Comparison of ENCODE assay signal across 9 mouse cellular contexts in genomic region chr5:137029273-137029585, GRCm38 (mm10). TPM values are rescaled to one million over a fixed set of nuclear protein-coding genes. Genes with fewer than 3 reads are reported as not detected.
DNase-seq lines count a peak whose midpoint lies in the region; ATAC-seq and TF ChIP-seq lines count a peak whose summit lies in the region.
"Had no signal": no experiment of that assay in that cellular context is flagged by ENCODE, and none has a peak within 500 bp of the region (broad histone marks: within the 10 kb centered on the region; RNA-seq: fewer than 3 reads in every experiment).

No protein-coding gene starts in this region.

- peak overlapping the region; percentile 62 for H3K4me2 ChIP-seq in lung, embryonic 14.5 days
- H3K4me2 ChIP-seq in embryonic facial prominence, embryonic 15.5 days (replicated peaks): peak overlapping the region; percentile 58
- peak overlapping the region; percentile 71 for H3K4me2 ChIP-seq in intestine, postnatal 0 days (replicated peaks; ENCODE audit: low read depth)
- peak overlapping the region; percentile 100 for H3K4me2 ChIP-seq in neural tube, embryonic 14.5 days (ENCODE audit: low read depth, low read length)

- TF ChIP-seq CTCF in lung, embryonic 14.5 days (IDR thresholded peaks at IDR 0.05; ENCODE audit: low read depth): no peak
- TF ChIP-seq CTCF in intestine, postnatal 0 days (IDR thresholded peaks at IDR 0.05; ENCODE audit: low read depth): no peak

- no peak overlapping the region for H3K9ac ChIP-seq in lung, embryonic 14.5 days
- H3K9ac ChIP-seq in embryonic facial prominence, embryonic 15.5 days: no peak overlapping the region
- no peak overlapping the region for H3K9ac ChIP-seq in intestine, postnatal 0 days (ENCODE audit: low read depth, low read length)
- peak overlapping the region; percentile 52 for H3K9ac ChIP-seq in neural tube, embryonic 14.5 days (replicated peaks; ENCODE audit: low read depth, low read length)

- DNase-seq in lung, embryonic 14.5 days: no peak
- no peak for DNase-seq in lung, postnatal 25 days (ENCODE audit: low spot score)
- no peak for DNase-seq in right cerebral cortex, adult 2 months (ENCODE audit: low spot score in 2 of 2)
- DNase-seq in ovary, postnatal 10 days (ENCODE audit: low spot score): no peak
- no peak for DNase-seq in urinary bladder, postnatal 14 days (ENCODE audit: low spot score)
- DNase-seq: heart, adult 2 months had no signal

- WGBS in lung, embryonic 14.5 days: 1% methylated on average over 8 of the region's 8 CpGs
- 3% methylated on average over 5 of the region's 8 CpGs for WGBS in embryonic facial prominence, embryonic 15.5 days
- WGBS in intestine, postnatal 0 days: 4% methylated on average over 7 of the region's 8 CpGs
- WGBS in neural tube, embryonic 14.5 days: 0% methylated on average over 6 of the region's 8 CpGs

- H3K9me3 ChIP-seq in lung, embryonic 14.5 days (ENCODE audit: low read depth, low read length): no peaks in the 10 kb centered on the region
- no peaks in the 10 kb centered on the region for H3K9me3 ChIP-seq in embryonic facial prominence, embryonic 15.5 days (replicated peaks)
- no peaks in the 10 kb centered on the region for H3K9me3 ChIP-seq in intestine, postnatal 0 days (ENCODE audit: control insufficient read depth)
- no peaks in the 10 kb centered on the region for H3K9me3 ChIP-seq in neural tube, embryonic 14.5 days (ENCODE audit: control insufficient read depth, low read length)

- peak overlapping the region; percentile 27; the same call in 1 of the 2 replicates for H3K4me3 ChIP-seq in lung, embryonic 14.5 days (ENCODE audit: low read depth, low read length)
- peak overlapping the region; percentile 36; the same call in 1 of the 2 replicates for H3K4me3 ChIP-seq in embryonic facial prominence, embryonic 15.5 days (replicated peaks)
- peak overlapping the region; percentile 30; the same call in 1 of the 2 replicates for H3K4me3 ChIP-seq in intestine, postnatal 0 days (ENCODE audit: low read depth, low read length)
- peak overlapping the region; percentile 46 for H3K4me3 ChIP-seq in neural tube, embryonic 14.5 days (ENCODE audit: low read depth, low read length)
- H3K4me3 ChIP-seq: heart, adult 2 months had no signal

- H3K27me3 ChIP-seq in lung, embryonic 14.5 days (ENCODE audit: insufficient read depth, low read length): peaks cover 77% of the 10 kb centered on the region
- H3K27me3 ChIP-seq in embryonic facial prominence, embryonic 15.5 days: peaks cover 82% of the 10 kb centered on the region
- peaks cover 70% of the 10 kb centered on the region for H3K27me3 ChIP-seq in intestine, postnatal 0 days (replicated peaks; ENCODE audit: control insufficient read depth, insufficient read depth, low read length)
- peaks cover 48% of the 10 kb centered on the region for H3K27me3 ChIP-seq in neural tube, embryonic 14.5 days (ENCODE audit: control insufficient read depth, insufficient read depth, low read length)

- ATAC-seq in lung, embryonic 14.5 days (ENCODE audit: insufficient read depth): no peak
- no peak for ATAC-seq in embryonic facial prominence, embryonic 15.5 days (ENCODE audit: insufficient number of reproducible peaks, low FRiP score, low TSS enrichment, low read depth)
- ATAC-seq in intestine, postnatal 0 days: no peak
- peak; percentile 1; the same call in 1 of the 2 replicates for ATAC-seq in neural tube, embryonic 14.5 days (ENCODE audit: low read depth)

- peaks cover 11% of the 10 kb centered on the region; the same call in 1 of the 2 replicates for H3K4me1 ChIP-seq in lung, embryonic 14.5 days (ENCODE audit: insufficient read depth)
- peaks cover 40% of the 10 kb centered on the region for H3K4me1 ChIP-seq in embryonic facial prominence, embryonic 15.5 days
- peaks cover 8% of the 10 kb centered on the region; the same call in 1 of the 2 replicates for H3K4me1 ChIP-seq in intestine, postnatal 0 days (replicated peaks; ENCODE audit: control insufficient read depth, insufficient read depth, low read length)
- peaks cover 18% of the 10 kb centered on the region for H3K4me1 ChIP-seq in neural tube, embryonic 14.5 days (ENCODE audit: control insufficient read depth, insufficient read depth, low read length)

- no peaks in the 10 kb centered on the region for H3K36me3 ChIP-seq in lung, embryonic 14.5 days (ENCODE audit: insufficient read depth)
- no peaks in the 10 kb centered on the region for H3K36me3 ChIP-seq in embryonic facial prominence, embryonic 15.5 days
- H3K36me3 ChIP-seq in intestine, postnatal 0 days (ENCODE audit: control insufficient read depth, insufficient read depth): no peaks in the 10 kb centered on the region
- H3K36me3 ChIP-seq in neural tube, embryonic 14.5 days (ENCODE audit: control insufficient read depth, insufficient read depth, low read length): no peaks in the 10 kb centered on the region

- H3K27ac ChIP-seq in lung, embryonic 14.5 days (ENCODE audit: low read depth): no peak overlapping the region
- no peak overlapping the region for H3K27ac ChIP-seq in embryonic facial prominence, embryonic 15.5 days (replicated peaks)
- H3K27ac ChIP-seq in intestine, postnatal 0 days (ENCODE audit: low read depth, low read length): no peak overlapping the region
- no peak overlapping the region for H3K27ac ChIP-seq in neural tube, embryonic 14.5 days (ENCODE audit: low read depth, low read length)
- H3K27ac ChIP-seq: heart, adult 2 months had no signal

RNA-seq across cellular contexts. Expression of gene Vgf, which starts 3.0 kb away (rescaled TPM):
- 0.12 and 0.13 TPM in 2 replicates for polyA plus RNA-seq in lung, embryonic 14.5 days (2014; fragmentation: Nextera tagmentation; extraction: Ambion mirVana)
- 0.08 and 0.11 TPM in 2 replicates for polyA plus RNA-seq in embryonic facial prominence, embryonic 15.5 days (2015; fragmentation: Nextera tagmentation; extraction: Ambion mirVana)
- 1.3 and 1.6 TPM in 2 replicates for polyA plus RNA-seq in intestine, postnatal 0 days (2015; fragmentation: Nextera tagmentation; extraction: Ambion mirVana)
- polyA plus RNA-seq in neural tube, embryonic 14.5 days (2014; fragmentation: Nextera tagmentation; extraction: Ambion mirVana): 5.6 TPM in 2 replicates

RNA-seq across cellular contexts. Expression of gene Ap1s1, which starts 16.7 kb away (rescaled TPM):
- 179 and 191 TPM in 2 replicates for polyA plus RNA-seq in lung, embryonic 14.5 days (2014; fragmentation: Nextera tagmentation; extraction: Ambion mirVana)
- 165 and 166 TPM in 2 replicates for polyA plus RNA-seq in embryonic facial prominence, embryonic 15.5 days (2015; fragmentation: Nextera tagmentation; extraction: Ambion mirVana)
- 229 and 232 TPM in 2 replicates for polyA plus RNA-seq in intestine, postnatal 0 days (2015; fragmentation: Nextera tagmentation; extraction: Ambion mirVana)
- polyA plus RNA-seq in neural tube, embryonic 14.5 days (2014; fragmentation: Nextera tagmentation; extraction: Ambion mirVana): 175 and 176 TPM in 2 replicates

RNA-seq across cellular contexts. Expression of gene Znhit1, which starts 41.4 kb away (rescaled TPM):
- polyA plus RNA-seq in lung, embryonic 14.5 days (2014; fragmentation: Nextera tagmentation; extraction: Ambion mirVana): 88.9 and 97.4 TPM in 2 replicates
- 111 and 120 TPM in 2 replicates for polyA plus RNA-seq in embryonic facial prominence, embryonic 15.5 days (2015; fragmentation: Nextera tagmentation; extraction: Ambion mirVana)
- 84.6 and 91.1 TPM in 2 replicates for polyA plus RNA-seq in intestine, postnatal 0 days (2015; fragmentation: Nextera tagmentation; extraction: Ambion mirVana)
- polyA plus RNA-seq in neural tube, embryonic 14.5 days (2014; fragmentation: Nextera tagmentation; extraction: Ambion mirVana): 115 and 138 TPM in 2 replicates

RNA-seq across cellular contexts. Expression of gene Plod3, which starts 42.4 kb away (rescaled TPM):
- polyA plus RNA-seq in lung, embryonic 14.5 days (2014; fragmentation: Nextera tagmentation; extraction: Ambion mirVana): 43.5 and 43.7 TPM in 2 replicates
- 55.5 and 60.6 TPM in 2 replicates for polyA plus RNA-seq in embryonic facial prominence, embryonic 15.5 days (2015; fragmentation: Nextera tagmentation; extraction: Ambion mirVana)
- polyA plus RNA-seq in intestine, postnatal 0 days (2015; fragmentation: Nextera tagmentation; extraction: Ambion mirVana): 11.1 and 11.8 TPM in 2 replicates
- 30.5 and 34.5 TPM in 2 replicates for polyA plus RNA-seq in neural tube, embryonic 14.5 days (2014; fragmentation: Nextera tagmentation; extraction: Ambion mirVana)

RNA-seq across cellular contexts. Expression of gene Serpine1, which starts 42.8 kb away (rescaled TPM):
- 0.47 and 0.86 TPM in 2 replicates for polyA plus RNA-seq in lung, embryonic 14.5 days (2014; fragmentation: Nextera tagmentation; extraction: Ambion mirVana)
- 0.38 and 0.51 TPM in 2 replicates for polyA plus RNA-seq in embryonic facial prominence, embryonic 15.5 days (2015; fragmentation: Nextera tagmentation; extraction: Ambion mirVana)
- 0.20 and 0.22 TPM in 2 replicates for polyA plus RNA-seq in intestine, postnatal 0 days (2015; fragmentation: Nextera tagmentation; extraction: Ambion mirVana)
- 0.30 and 0.44 TPM in 2 replicates for polyA plus RNA-seq in neural tube, embryonic 14.5 days (2014; fragmentation: Nextera tagmentation; extraction: Ambion mirVana)
